Mouse (Mus musculus): ENCODE measurements around the gene Ppara.

Gene Ppara

DNA sequence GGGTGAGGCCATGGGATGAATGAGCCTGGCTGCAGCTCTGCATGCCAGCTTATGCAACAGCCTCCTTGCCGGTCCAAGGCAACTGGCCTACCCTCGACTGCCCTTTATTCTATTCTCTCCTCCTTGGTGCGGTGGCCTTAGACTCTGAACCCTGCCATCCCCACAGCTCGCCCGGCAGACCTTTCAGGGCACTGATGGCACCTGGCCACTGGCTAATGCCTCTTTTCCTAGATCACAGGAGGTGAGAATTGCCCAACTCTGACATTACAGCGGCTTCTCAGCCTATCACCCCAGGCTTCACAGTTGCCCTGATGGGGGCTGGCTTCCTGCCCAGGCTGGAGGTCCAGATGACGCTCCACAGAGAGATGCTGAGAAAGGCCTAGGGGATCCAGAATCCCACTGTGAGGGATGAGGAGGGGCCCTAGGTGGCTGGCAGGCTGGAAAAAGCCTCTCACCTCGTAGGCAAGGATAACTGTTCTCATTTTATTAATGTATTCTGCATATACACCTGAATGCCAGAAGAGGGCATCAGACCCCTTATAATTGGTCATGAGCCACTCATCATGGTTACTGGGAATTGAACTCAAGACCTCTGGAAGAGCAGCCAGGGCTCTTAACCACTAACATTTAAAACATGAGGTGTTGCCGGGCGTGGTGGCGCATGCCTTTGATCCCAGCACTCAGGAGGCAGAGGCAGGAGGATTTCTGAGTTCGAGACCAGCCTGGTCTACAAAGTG lies 117.0 kb downstream of the Ppara start:
- no peak for DNase-seq (ENCODE audit: low spot score in 2 of 2)
